Mouse (Mus musculus) myocyte (in vitro differentiated cells): ENCODE results near the gene Gm11733.

Source experiments
- E2F4 ChIP-seq: IDR thresholded peaks from one replicate; pipeline ENCODE4 v1.6.1; 2011; ENCODE audit warnings: mild to moderate bottlenecking, control low read depth, moderate library complexity; ENCODE audit not compliant: insufficient read depth
- MAX ChIP-seq: IDR thresholded peaks from one replicate; pipeline ENCODE4 v1.6.1; 2011; ENCODE audit warnings: low read depth, mild to moderate bottlenecking, control low read depth
- MYOD1 ChIP-seq, 3 experiments: IDR thresholded peaks; one replicate each; pipeline ENCODE4 v1.6.1; 2011; ENCODE audit warnings: control low read depth in 2 of 3, low read depth in 2 of 3, mild to moderate bottlenecking in 2 of 3, moderate library complexity in 1 of 3; ENCODE audit not compliant: insufficient read length in 2 of 3, control insufficient read depth in 1 of 3
- POLR2A ChIP-seq: IDR thresholded peaks from one replicate; pipeline ENCODE4 v1.6.1; 2011; ENCODE audit warnings: low read depth, mild to moderate bottlenecking, control low read depth, moderate library complexity; ENCODE audit not compliant: insufficient read length
- REST ChIP-seq: IDR thresholded peaks from one replicate; pipeline ENCODE4 v1.6.1; 2011; ENCODE audit warnings: mild to moderate bottlenecking, control low read depth, moderate library complexity; ENCODE audit not compliant: insufficient read depth, insufficient read length
- TCF12 ChIP-seq: IDR thresholded peaks from one replicate; pipeline ENCODE4 v1.6.1; 2011; ENCODE audit warnings: mild to moderate bottlenecking, control low read depth; ENCODE audit not compliant: poor library complexity, insufficient read depth, severe bottlenecking
- TCF3 ChIP-seq: IDR thresholded peaks from one replicate; pipeline ENCODE4 v1.6.1; 2011; ENCODE audit warnings: low read depth, control low read depth; ENCODE audit not compliant: insufficient read length

DNA sequence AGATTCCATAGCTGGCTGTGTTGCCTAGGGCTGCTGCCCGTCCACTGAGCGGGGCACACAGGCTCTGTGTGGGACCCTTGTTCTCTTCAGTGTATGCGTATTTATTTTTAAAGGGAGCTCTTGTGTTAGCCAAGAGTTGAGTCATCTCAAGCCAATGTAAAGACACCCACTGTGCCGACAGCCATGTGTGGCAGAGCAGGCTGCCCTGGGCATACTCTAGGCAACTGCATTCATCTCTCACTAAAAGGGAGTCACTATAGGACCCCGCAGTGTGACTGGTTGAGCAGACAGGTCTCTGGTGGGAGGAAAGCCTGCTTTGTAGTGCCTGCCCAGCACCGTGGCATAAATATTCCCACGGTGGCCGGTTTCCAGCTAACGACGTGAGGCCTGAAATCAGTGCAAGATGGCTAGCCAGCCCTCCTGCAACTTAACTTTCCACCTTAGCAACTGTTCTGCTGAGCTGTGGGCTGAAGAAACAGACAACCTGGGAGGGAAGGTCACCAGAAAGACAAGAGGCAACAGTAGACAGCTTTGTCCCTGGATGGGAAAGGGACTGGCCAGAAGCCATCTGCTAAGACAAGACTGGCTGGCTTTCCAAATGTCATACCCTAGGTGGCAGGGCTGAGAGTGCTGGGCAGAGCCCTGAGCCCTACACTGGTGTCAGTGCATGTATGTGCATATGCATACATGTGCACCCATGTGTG, 31.7 kb downstream of the Gm11733 start:
- TF ChIP-seq TCF3 (no peak), POLR2A (no peak), REST (no peak), MYOD1 (IDR thresholded peaks at IDR 0.05; ENCODE audit: control insufficient read depth in 1 of 3, insufficient read length in 2 of 3, low read depth in 2 of 3) (no peak), MAX (no peak), E2F4 (no peak), TCF12 (no peak)
